Mouse (Mus musculus) forebrain, embryonic 13.5 days (tissue): ENCODE results near the gene Rbm24. TPM values are rescaled to one million over a fixed set of nuclear protein-coding genes. Genes with fewer than 3 reads are reported as not detected.

Experiments used
- polyA plus RNA-seq: library from polyadenylated mRNA; unstranded; fragments of >200 nt; fragmentation: Nextera tagmentation; extraction: Ambion mirVana; gene quantifications from 2 replicates; pipeline ENCODE4 v1.2.1, GENCODE M21; 2015

Rbm24 gene
- polyA plus RNA-seq, 1 experiment from 2014 or later, result 5.6 TPM

Other genes starting within 250 kb of the Rbm24 start
- not detected in 2 replicates for gene Stmnd1, start 144.7 kb upstream of the Rbm24 start, polyA plus RNA-seq
- gene Cap2, start 83.4 kb downstream of the Rbm24 start, polyA plus RNA-seq, result 10.8 and 11.8 TPM in 2 replicates